Comparison of ENCODE assay signal across 22 mouse cellular contexts in genomic region chr12:35050964-35051758, GRCm38 (mm10). TPM values are rescaled to one million over a fixed set of nuclear protein-coding genes. Genes with fewer than 3 reads are reported as not detected.
DNase-seq lines count a peak whose midpoint lies in the region; ATAC-seq and TF ChIP-seq lines count a peak whose summit lies in the region.
"Had no signal": no experiment of that assay in that cellular context is flagged by ENCODE, and none has a peak within 500 bp of the region (broad histone marks: within the 10 kb centered on the region; RNA-seq: fewer than 3 reads in every experiment).

No protein-coding gene starts in this region.

- H3K36me3 ChIP-seq in heart, embryonic 11.5 days (ENCODE audit: control insufficient read depth, insufficient read depth, low read length), result no peaks in the 10 kb centered on the region
- no peaks in the 10 kb centered on the region for H3K36me3 ChIP-seq in heart, postnatal 0 days (replicated peaks; ENCODE audit: control insufficient read depth, insufficient read depth, low read length)
- H3K36me3 ChIP-seq: forebrain, embryonic 15.5 days; hindbrain, embryonic 13.5 days; liver, embryonic 13.5 days had no signal

- WGBS in heart, embryonic 11.5 days (ENCODE audit: insufficient replicate concordance), result 61% methylated on average over 7 of the region's 7 CpGs
- WGBS in heart, postnatal 0 days, result 48% methylated on average over 7 of the region's 7 CpGs

- peak overlapping the region; percentile 4; the same call in 1 of the 2 replicates for H3K27ac ChIP-seq in heart, embryonic 11.5 days (ENCODE audit: low read depth, low read length)
- H3K27ac ChIP-seq in heart, postnatal 0 days (ENCODE audit: low read depth), result peak overlapping the region; percentile 13
- H3K27ac ChIP-seq: forebrain, embryonic 15.5 days; hindbrain, embryonic 13.5 days; liver, embryonic 13.5 days; stomach, postnatal 0 days had no signal

- H3K9ac ChIP-seq in heart, embryonic 11.5 days (ENCODE audit: low read depth, low read length), result no peak overlapping the region
- no peak overlapping the region for H3K9ac ChIP-seq in heart, postnatal 0 days (replicated peaks; ENCODE audit: low read depth, low read length)
- H3K9ac ChIP-seq: forebrain, embryonic 15.5 days; hindbrain, embryonic 13.5 days; liver, embryonic 13.5 days; lung, embryonic 14.5 days had no signal

- H3K4me2 ChIP-seq in heart, embryonic 11.5 days, result peak overlapping the region; percentile 11; the same call in 1 of the 2 replicates
- H3K4me2 ChIP-seq in heart, postnatal 0 days (ENCODE audit: low read depth, low read length), result no peak overlapping the region
- H3K4me2 ChIP-seq: forebrain, embryonic 15.5 days; hindbrain, embryonic 13.5 days; liver, embryonic 13.5 days; lung, embryonic 14.5 days; midbrain, embryonic 11.5 days had no signal

- no peak for TF ChIP-seq CTCF in heart, postnatal 0 days (IDR thresholded peaks at IDR 0.05; ENCODE audit: low read depth)

- no peak for TF ChIP-seq EP300 in heart, postnatal 0 days (IDR thresholded peaks at IDR 0.05; ENCODE audit: low read depth)

- DNase-seq in heart, postnatal 14 days, result no peak
- no peak for DNase-seq in heart, postnatal 0 days (ENCODE audit: low spot score)
- no peak for DNase-seq in heart, postnatal 25 days (ENCODE audit: low spot score)
- DNase-seq in R1 (ENCODE audit: low read depth, low spot score), result peak; percentile 30
- DNase-seq in induced T-regulatory cell, adult 2 months (ENCODE audit: low read depth), result peak; percentile 35
- DNase-seq: adrenal gland, postnatal 25 days; B cell, adult 2 months; cerebellum, adult 9-10 months; gastrocnemius, postnatal 10 days; heart, adult 11 months; kidney, adult 2 months; kidney, postnatal 10 days; liver, embryonic 13.5 days; lung, embryonic 14.5 days; thymus, adult 2 months; thymus, postnatal 4 days had no signal

- ATAC-seq in heart, embryonic 11.5 days (replicated peaks; ENCODE audit: insufficient number of reproducible peaks, low FRiP score, low TSS enrichment), result no peak
- no peak for ATAC-seq in heart, postnatal 0 days (ENCODE audit: insufficient read depth, low read depth)
- no peak for ATAC-seq in monocyte, adult 5-6 weeks (replicated peaks; ENCODE audit: insufficient number of reproducible peaks, low FRiP score, low TSS enrichment, poor library complexity, severe bottlenecking)
- ATAC-seq: forebrain, embryonic 15.5 days had no signal

- intact Hi-C loops in heart, postnatal 14 days (cut with DNase I), result no loop called here
- intact Hi-C loops in heart, postnatal 25 days (cut with DNase I), result no loop called here

- H3K9me3 ChIP-seq in heart, embryonic 11.5 days (replicated peaks; ENCODE audit: control insufficient read depth, low read length), result no peaks in the 10 kb centered on the region
- H3K9me3 ChIP-seq in heart, postnatal 0 days (replicated peaks; ENCODE audit: control insufficient read depth, low read length), result no peaks in the 10 kb centered on the region
- H3K9me3 ChIP-seq: forebrain, embryonic 15.5 days; hindbrain, embryonic 13.5 days; liver, embryonic 13.5 days had no signal

- H3K27me3 ChIP-seq in heart, embryonic 11.5 days (ENCODE audit: control insufficient read depth, insufficient read depth, low read length), result no peaks in the 10 kb centered on the region
- H3K27me3 ChIP-seq in heart, postnatal 0 days (ENCODE audit: control insufficient read depth, insufficient read depth, low read length), result no peaks in the 10 kb centered on the region
- H3K27me3 ChIP-seq: forebrain, embryonic 15.5 days; hindbrain, embryonic 13.5 days; liver, embryonic 13.5 days had no signal

- peaks cover 16% of the 10 kb centered on the region for H3K4me1 ChIP-seq in heart, embryonic 11.5 days (ENCODE audit: control insufficient read depth, insufficient read depth, low read length)
- H3K4me1 ChIP-seq in heart, postnatal 0 days (ENCODE audit: control insufficient read depth, insufficient read depth), result peaks cover 31% of the 10 kb centered on the region

- no peak overlapping the region for H3K4me3 ChIP-seq in heart, embryonic 11.5 days (ENCODE audit: low read depth, low read length)
- no peak overlapping the region for H3K4me3 ChIP-seq in heart, postnatal 0 days (ENCODE audit: low read depth, low read length)
- H3K4me3 ChIP-seq: forebrain, embryonic 15.5 days; hindbrain, embryonic 13.5 days; liver, embryonic 13.5 days had no signal

RNA-seq across cellular contexts. Expression of gene Snx13, which starts 4.2 kb away (rescaled TPM):
- 26.8 and 37.4 TPM in 2 replicates for polyA plus RNA-seq in heart, embryonic 11.5 days (2014; fragmentation: Nextera tagmentation; extraction: Ambion mirVana)
- 10 to 100 TPM; 60.4 to 64.3 TPM for total RNA-seq in heart, postnatal 14 days (2021)
- 22.3 and 22.8 TPM in 2 replicates for total RNA-seq in heart, postnatal 0 days (2014; rRNA removed; ENCODE audit: low replicate concordance)
- polyA plus RNA-seq in heart, postnatal 0 days (2015; fragmentation: Nextera tagmentation; extraction: Ambion mirVana), result 34.1 and 35.1 TPM in 2 replicates
- total RNA-seq in heart, postnatal 25 days (2021), result 10 to 100 TPM; 57.3 to 61.4 TPM
- total RNA-seq in monocyte, adult 5-6 weeks (2017), result 38.4 to 57.2 TPM (median 40.9 TPM) in 3 replicates

Comparison
In these comparisons a context has a peak if more than half of its experiments do, and no peak if none do; other contexts are left out.
1. DNase-seq: peak in R1 (single experiment) and induced T-regulatory cell, adult 2 months (single experiment); none in heart, postnatal 14 days (0 of 2), heart, postnatal 0 days (single experiment) and heart, postnatal 25 days (single experiment).